Mouse (Mus musculus) kidney, adult 11 months (tissue): ENCODE results near the gene Ndufb3.
"Not testable (repeated sequence)": the region's sequence is repeated elsewhere in the genome, so short reads cannot be mapped to it uniquely, and the experiment has no call there.

ENCODE experiments used
- DNase-seq: peaks from one replicate; pipeline ENCODE4 v3.0.0; 2022

The Ndufb3 gene

DNA sequence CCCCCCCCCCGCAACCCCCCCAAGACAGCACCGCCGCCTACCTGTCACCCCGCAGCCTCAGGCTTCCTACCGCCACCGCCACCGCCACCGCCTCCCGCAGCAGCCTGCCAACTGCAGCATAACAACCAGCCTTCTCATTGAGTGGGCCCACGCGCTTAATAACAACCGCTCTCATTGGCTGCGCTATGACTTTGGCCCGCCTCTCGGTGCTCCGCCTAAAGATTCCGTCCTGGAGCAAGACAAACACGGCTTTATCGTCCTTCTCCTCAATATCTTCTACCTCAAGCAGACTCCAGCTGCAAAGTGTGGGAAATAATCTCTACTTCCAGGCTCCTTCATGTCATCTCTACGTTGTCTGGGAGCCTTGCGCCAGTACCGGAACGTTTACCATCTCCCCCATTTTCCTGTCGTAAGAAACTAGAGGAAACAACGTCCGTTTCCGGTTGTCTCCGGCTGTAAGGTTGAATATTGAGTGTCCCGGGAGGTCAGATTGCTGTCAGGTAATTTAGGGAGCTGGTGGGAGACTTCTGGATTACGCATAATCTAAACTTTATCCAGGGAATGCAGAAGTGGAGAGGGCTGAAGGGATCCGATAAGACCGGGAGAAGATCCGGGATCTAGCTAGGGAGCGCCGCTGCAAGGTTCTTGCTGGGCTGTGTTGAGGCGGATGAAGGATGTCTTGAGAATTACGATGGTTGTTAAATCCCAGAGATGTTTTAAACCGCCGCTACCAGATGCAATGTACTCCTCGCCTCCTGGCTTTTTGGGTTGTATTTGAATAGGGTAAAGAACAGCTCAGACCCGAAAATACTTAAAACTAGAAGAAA is at the start of gene Ndufb3, which contains the start of gene Fam126b:
TSS of gene Ndufb3 (plus strand) at position 214 of the 827 bp plus-strand sequence.
TSS of gene Fam126b (minus strand) at position 153 of the 827 bp plus-strand sequence.
- peak; percentile 90 for DNase-seq

DNA sequence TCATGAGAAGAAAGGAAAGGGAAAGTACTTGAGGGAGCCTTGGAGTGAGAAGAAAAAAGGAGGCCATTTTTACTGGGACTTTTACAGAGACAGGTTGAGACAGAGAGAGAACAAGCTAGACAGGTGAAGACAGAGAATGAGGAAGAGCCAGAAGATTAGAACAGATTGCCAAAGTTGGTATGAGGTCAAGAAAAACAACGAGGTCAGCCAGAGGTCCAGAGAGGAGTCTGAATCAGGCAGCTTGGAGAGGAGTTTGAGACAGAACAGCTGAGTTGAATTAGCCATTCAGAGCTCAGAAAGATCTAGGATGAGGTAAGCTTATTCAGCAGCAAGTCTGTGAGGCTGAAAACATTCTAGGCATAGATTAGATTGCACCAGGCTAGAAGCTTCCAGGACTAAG is 44.8 kb upstream of the Ndufb3 start:
- DNase-seq: no peak

DNA sequence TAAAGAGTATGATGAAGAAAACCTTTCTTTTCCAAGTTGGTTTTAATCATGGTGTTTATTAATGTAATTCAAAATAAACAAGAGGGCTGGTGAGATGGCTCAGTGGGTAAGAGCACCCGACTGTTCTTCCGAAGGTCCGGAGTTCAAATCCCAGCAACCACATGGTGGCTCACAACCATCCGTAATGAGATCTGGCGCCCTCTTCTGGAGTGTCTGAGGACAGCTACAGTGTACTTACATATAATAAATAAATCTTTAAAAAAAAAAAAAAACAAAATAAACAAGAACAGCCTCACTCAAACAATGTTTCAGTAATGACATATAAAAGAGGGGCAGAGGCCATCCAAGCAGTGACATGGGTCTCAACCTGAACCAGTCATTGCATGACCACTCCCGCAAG is 25.8 kb upstream of the Ndufb3 start:
- not testable (repeated sequence) for DNase-seq

DNA sequence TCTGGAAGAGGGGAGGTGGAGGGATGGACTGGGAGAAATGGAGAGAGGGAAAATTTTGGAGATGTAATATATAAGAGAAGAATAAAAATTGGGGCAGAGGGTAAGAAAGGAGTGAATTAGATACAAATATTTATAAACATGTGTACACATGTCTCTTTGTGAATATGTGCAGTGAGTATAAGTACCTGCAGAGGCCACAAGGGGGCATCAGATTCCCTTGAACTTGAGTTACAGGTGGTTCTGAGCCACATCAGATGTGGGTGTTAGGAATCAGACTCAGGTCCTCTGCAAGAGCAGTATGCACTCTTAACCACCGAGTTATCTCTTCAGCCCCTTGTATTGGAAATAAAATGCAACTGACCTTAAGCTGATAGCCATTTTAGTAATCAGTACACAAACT is 23.7 kb upstream of the Ndufb3 start:
- DNase-seq: peak; percentile 26

DNA sequence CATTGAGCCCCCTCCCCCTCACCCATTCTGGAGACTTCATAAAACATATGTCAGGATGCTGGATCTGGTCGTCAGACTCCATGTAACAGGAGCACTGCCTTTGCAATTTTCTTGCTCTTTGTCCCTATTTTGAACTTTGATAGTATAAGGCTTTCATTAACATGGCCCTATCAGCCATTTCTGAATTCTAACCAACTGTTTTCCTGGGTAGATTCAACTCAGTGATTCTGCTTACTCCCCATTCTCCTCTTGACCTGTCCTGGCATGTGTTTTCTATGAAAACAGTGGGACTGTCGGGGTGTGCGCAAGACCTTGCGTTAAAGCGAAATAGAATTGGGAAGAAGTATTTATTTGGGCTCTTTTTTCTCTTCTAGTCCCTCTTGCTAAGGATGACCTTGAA is 21.2 kb upstream of the Ndufb3 start:
- no peak for DNase-seq

DNA sequence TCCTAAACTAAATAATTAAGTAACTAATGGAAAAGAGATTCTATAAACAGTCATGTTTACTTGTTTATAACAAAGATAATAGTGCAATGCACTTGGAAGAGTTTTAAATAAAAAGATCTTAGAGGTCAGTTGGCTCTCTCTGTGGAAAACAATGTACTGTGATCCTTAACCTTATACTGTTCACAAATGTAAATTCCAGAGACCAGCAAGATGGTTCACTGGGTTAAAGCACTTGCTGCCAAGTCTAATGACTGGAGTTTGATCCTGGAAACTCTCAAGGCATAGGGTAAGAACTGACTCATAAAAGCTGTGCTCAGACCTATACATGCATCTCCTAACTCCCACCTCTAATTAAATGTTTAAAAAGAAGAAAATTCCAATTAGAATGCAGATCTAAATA is 19.6 kb upstream of the Ndufb3 start:
- DNase-seq: peak; percentile 46

DNA sequence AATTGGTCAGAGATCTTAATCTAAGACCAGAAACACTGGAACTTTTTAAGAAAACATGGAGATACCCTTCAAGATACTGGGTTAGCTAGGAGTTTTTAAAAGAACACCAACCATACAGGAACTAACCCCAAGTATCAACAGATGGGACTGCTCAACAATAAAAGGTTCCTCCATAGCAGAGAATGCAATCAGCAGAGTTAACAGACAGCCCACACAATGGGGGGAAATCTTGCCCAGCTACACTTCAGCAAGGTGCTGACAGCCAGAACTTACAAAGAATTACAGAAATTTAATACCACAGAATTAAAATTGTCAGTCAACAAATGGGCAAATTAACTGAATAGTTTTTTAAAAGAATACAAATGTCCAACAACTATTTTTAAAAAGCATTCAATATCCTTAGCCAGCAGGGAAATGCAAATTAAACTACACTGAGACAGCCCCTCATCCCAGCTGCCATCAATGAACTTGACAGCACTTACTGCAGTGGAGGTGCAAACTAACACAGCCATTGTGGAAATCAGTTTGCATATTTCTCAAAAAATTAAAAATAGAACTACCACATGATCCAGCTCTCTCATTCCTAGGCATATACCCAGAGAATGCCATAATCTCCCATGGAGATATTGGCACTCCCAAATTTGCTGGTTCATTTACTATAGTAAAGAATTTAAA is 17.6 kb upstream of the Ndufb3 start:
- no peak for DNase-seq

DNA sequence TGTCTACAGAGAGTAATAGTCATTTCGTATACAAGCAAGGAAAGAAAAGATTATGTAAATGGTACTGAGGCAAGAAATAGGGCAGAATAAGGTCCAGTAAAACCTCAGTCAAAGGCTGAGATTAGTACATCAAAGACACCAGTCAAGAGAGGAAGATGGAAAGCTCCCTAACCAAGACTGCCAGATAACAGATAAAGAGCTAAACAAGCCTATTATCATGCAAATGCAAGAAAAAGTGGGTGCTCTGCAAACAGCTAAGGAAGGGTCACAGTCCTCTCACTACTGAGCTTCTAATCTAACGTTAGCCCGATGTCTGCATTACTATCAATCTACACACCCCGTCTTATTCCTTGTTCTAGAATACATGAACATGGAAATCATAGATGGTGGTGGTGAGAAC is 15.7 kb upstream of the Ndufb3 start:
- no peak for DNase-seq

DNA sequence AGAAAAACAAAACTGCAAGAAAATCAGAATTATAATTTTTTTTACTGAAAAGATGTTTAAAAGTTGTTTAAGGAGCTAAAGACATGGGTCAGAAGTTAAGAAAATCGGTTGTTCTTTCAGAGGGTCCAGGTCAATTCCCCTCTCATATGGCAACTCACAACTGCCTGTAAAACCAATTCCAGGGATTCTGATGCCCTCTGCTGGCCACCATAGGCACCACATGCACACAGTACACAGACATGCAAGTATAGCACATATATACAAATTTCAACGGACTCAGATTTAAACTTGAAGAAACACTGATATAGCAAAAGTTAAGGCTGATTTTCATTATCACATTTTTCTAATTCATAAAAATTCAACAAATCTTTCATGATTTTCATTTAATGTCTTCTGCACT is 7.0 kb upstream of the Ndufb3 start:
- DNase-seq: no peak

DNA sequence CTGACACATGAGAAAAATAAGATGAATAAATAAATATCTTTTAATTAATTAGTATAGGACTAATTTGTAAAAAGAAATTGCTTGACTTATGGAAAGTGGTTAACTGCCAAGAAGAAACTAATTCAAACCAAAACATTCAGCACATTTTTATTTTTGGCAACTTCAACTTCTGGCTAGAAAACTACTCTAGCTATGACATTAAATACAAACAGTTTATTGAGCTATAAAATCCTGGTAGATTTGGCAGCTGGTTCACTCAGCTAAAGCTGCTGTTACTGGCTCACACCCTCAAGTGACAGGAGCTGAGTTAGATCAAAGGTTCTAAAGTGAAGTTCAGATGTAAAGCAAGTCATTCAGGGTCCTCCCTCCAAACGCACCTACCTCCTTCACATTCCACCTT is 3.6 kb upstream of the Ndufb3 start:
- no peak for DNase-seq

DNA sequence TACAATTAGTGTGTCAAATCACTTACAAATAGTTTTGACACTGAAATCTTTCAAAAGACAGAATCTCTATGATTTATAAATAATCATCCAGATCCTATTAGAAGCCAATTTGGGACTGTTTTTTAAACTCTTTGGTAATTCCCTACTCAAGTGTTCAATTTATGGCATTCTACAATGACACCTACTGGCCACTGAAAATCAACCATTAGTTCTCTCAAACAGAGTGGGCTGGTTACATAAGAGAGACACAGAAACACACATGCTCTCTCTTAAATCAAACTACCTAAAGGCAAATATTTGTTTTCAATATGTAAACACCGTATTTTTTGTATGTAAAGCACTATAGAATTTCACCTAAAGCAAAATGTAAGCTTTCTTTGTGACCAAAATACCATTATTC is 1.9 kb upstream of the Ndufb3 start:
- no peak for DNase-seq

DNA sequence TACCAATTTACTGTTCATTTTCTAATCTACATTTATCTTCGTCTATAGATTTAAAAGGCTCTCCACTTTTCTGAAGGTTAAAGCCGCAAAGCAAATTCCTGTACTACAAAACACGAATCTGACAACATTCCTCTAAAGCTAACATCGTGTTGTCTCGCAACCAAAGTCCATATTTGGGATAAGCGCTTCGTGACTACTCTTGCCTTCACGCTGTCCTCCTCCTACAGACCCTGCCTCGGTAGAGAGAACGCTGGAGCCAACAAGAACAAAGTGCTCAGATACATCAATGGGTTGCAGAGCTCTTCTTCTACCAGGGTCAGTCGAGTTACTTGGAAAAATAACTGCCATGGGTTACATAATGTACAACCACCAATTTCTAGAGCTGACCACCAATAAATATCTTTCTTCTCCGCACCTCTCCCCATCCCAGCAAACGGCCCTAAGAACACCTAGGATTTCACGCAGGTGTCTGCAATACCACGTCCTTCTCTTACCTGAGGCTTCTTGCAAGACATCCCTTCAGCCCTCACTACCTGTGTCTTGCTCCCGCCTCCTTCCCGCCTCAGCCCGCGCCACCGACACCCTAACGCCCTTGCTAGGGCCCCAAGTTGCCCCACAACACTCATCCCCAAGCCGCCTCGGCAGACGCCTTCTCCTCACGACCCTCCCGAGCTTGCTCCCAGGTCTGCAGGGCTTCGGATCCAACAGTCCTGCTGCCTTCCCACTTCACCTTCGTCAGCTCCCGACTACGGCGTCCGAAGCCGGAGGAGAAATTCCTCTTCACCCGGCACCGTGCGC is 612 bp upstream of the Ndufb3 start:
- no peak for DNase-seq

DNA sequence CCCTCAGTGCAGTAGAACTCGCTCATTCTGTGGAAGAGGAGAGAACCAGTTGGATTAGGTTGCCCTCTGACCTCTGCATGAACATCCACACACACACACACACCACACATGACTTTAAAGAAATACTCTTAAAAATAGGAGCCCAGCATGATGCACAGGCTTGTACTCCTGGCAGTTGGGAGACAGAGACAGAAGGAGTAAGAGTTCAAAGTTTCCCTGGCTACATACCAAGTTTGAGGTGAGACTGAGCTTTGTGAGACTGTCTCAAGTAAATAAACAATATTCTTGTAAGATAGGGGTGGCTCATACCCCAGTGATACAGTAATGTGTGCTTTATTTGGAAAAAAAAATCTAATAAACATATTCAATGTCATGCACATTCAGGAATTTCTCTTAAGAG is 1.3 kb downstream of the Ndufb3 start:
- no peak for DNase-seq

DNA sequence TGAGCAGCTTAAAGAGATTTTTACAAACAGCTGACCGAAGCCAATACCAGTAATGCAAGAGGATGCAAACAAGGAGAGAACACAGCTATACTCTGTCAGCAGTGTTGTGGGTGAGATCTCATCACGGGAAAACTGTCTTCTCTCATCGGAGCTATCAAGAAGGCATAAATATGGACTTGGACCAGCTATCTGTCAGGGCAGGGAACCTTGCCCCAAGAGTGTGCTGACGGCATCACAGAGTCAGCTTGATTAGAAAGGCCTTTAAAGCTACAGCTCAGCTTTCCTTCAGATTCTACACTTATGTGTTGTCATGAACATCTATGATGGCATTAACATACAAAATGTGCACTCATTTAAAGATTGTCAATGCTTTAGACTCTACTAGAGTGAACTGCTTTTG is 16.5 kb downstream of the Ndufb3 start:
- DNase-seq: no peak

DNA sequence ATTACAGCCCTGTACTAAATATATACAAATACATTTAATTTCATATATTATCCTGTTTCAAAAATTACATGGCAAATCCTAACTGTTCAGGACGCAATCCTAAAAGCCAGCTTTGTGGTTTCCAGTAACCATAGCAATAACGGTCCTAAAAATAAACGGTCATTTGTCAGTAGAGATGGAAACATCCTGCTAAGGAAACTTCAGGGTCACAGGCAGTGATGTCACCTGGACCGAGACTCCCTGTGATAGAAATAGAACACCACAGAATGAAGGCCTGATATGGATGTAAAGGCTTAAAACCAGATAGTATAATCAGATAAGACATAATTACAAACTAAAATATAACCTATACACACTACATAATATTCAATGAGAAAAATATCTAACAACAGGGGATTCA is 17.6 kb downstream of the Ndufb3 start:
- no peak for DNase-seq

DNA sequence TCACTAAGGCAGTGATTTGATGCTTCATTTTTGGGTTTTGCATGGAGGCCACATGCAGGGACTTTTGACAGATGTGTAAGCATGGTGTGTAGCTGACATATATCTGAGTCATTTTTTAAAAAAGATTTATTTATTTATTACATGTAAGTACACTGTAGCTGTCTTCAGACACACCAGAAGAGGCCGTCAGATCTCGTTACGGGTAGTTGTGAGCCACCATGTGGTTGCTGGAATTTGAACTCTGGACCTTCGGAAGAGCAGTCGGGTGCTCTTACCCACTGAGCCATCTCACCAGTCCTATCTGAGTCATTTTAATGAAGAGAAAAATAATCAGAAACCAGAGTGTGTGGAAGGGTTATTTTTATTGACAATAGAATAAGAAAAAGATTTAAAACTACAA is 23.4 kb downstream of the Ndufb3 start:
- DNase-seq: peak; percentile 44

DNA sequence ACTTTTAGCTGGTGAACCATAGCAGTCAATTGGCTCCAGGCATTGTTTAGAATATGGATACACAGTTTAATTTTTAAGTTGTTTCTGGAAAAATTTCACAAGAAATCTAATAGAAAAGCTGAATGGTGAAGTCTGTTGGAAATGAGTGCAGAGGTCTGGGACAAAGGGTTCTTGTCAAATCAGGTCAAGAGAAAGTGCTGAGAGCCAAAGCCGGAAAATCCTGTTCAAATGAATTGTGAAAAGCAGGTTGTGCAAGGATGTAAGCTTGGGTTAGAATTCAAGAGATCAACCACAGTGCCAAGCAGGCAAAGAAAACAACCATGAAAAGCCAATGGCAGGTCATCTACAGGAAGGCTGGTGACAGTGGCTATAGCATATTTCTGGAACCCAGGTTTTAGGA is 24.0 kb downstream of the Ndufb3 start:
- DNase-seq: peak; percentile 17

DNA sequence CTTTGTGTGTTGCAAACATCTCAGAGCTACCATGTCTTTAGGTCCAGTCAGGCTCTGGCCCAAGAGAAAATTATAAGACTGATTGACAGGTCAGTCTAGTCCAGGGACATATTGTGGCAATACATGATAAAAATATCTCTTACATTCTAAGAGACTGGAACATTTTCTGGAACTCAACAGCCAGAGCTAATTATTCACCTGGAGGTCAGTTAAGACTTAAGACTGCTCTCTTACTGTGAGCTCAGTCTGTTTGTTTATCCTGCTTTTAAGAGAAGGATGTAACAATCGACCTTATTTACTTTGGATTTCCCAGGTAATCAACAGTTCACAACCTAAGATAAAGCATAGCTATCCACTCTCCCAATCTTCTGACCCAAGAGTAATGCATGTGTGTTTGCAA is 24.4 kb downstream of the Ndufb3 start:
- no peak for DNase-seq

DNA sequence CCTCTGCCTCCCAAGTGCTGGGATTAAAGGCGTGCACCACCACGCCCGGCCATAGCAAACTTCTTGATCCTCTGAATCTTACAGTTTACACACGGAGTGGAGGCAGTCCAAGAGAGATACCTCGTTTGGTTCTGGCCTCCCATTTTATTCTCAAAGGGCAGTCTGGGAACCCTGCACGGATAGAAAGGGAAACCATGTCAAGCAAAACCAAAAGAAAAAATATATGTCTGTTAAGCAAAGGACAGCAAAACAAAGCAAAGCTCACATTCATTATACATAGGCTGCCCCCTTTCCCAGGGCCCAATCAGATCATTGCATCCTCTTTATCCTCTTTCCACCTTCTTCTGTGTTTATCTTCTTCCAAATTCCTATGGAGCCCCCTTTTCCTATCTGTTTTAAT is 27.6 kb downstream of the Ndufb3 start:
- no peak for DNase-seq

DNA sequence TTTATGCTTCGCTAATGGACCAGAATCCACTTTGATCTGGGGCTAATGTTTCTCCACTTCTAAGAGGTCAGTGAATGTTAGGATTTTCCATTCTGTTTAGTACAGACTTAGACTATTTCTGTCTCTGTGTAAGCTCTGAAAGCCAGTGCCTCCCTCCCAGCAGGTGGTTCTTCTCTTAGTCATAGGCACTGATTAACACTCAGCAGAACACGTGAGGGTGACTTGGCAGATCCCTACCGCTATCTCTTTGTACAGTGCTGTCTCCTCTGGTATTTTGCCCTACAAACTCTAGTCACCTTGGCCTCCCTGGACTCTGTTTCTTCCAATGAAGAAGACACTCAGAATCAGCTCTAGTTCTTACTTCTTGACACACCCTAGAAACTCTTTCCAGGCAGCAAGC is 28.2 kb downstream of the Ndufb3 start:
- DNase-seq: peak; percentile 86

DNA sequence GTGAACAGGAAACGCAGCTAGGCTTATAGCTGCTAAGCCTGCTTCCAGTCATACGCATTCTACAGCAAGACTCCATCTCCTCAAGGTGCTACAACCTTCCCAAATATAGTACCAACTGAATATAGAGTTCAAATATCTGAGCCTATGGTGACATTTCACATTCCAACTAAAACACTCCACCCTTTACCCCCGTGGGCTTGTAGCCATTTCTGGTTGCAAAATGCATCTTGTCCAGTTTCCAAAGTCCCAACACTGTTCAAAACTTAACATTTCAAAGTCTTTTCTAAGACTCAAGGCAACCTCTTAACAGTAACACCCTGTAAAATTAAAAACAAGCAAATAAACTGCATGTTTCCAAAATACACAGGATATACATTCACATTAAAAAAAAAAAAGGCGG is 29.0 kb downstream of the Ndufb3 start:
- no peak for DNase-seq

DNA sequence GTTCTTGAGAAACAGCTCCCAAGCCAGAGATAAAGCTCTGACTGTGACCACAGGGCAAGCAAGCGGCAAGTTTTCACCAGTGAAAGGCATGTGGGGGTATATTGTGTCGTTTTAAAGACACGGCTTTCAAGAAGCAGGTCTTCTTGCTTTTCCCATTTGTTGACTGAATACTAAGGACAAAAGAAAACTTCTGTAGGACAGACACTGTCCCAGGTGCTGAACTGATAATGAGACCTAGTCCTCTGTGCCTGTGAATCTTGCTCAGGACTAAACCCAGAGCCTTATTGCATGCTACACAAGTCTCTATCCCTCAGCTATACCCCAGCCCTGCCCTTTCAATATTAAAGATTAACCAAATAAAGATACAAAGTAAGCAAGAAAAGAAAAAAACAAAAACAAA is 30.0 kb downstream of the Ndufb3 start:
- DNase-seq: no peak

DNA sequence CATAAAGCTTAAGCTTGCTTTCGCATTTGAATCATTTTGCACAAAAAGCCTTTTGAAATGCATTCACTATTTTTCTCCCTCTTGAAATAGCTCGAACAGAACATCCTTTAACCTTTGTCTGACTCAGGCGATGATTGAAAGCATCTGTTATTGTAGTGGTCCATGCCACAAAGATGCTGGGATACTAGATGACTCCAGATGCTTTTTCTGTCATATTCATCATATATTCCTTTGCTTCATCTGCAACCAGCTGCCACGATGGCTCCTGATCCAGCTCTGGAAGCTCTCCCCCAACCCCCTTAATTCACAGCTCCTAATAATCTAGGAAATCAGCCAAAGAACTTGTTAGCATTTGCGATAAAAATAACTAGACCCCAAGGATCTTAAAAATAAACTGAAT is 30.9 kb downstream of the Ndufb3 start:
- no peak for DNase-seq
